Mouse (Mus musculus) liver, embryonic 11.5 days (tissue): ENCODE data around the gene Zbtb40. TPM values are rescaled to one million over a fixed set of nuclear protein-coding genes. Genes with fewer than 3 reads are reported as not detected.

Experiments
- ATAC-seq: fragments of 200-750 bp; cut with Nextera tagmentation; replicated peaks from 2 replicates; pipeline ENCODE4 v1.8.0; 2017; ENCODE audit warnings: moderate number of reproducible peaks, mild to moderate bottlenecking, moderate TSS enrichment, moderate library complexity; ENCODE audit not compliant: low FRiP score
- DNase-seq: peaks from one replicate; pipeline ENCODE4 v3.0.0-alpha.2; 2017; ENCODE audit warnings: low spot score
- H3K27ac ChIP-seq: fragments of 300-500 bp; sonication (generic); 2 replicates; pipeline ENCODE4 v1.5.1; 2014; ENCODE audit warnings: mild to moderate bottlenecking, low read depth, low read length, control low read depth
- H3K27me3 ChIP-seq: fragments of 300-500 bp; sonication (generic); replicated peaks from 2 replicates; pipeline ENCODE4 v1.6.1; 2014; ENCODE audit warnings: low read length, mixed read lengths; ENCODE audit not compliant: control insufficient read depth, insufficient read depth
- H3K36me3 ChIP-seq: fragments of 300-500 bp; sonication (generic); 2 replicates; pipeline ENCODE4 v1.6.1; 2014; ENCODE audit warnings: mild to moderate bottlenecking, low read length, moderate library complexity, mixed read lengths; ENCODE audit not compliant: control insufficient read depth, insufficient read depth
- H3K4me1 ChIP-seq: fragments of 300-500 bp; sonication (generic); replicated peaks from 2 replicates; pipeline ENCODE4 v1.6.1; 2014; ENCODE audit warnings: low read length, mixed read lengths; ENCODE audit not compliant: control insufficient read depth, insufficient read depth
- H3K4me2 ChIP-seq: fragments of 300-500 bp; sonication (generic); 2 replicates; pipeline ENCODE4 v1.6.1; 2014; ENCODE audit warnings: mild to moderate bottlenecking, control low read depth, moderate library complexity
- H3K4me3 ChIP-seq: fragments of 300-500 bp; sonication (generic); 2 replicates; pipeline ENCODE4 v1.5.1; 2014; ENCODE audit warnings: low read depth, low read length, control low read depth
- H3K9ac ChIP-seq: fragments of 300-500 bp; sonication (generic); 2 replicates; pipeline ENCODE4 v1.6.1; 2014; ENCODE audit warnings: low read depth, low read length, control low read depth
- H3K9me3 ChIP-seq: fragments of 300-500 bp; sonication (generic); 2 replicates; pipeline ENCODE4 v1.6.1; 2016; ENCODE audit warnings: low read length, inconsistent platforms, mixed read lengths; ENCODE audit not compliant: control insufficient read depth
- WGBS: fragments of 180-500 bp; shearing (Covaris S2); extraction: QIAGEN DNeasy Blood & Tissue Kit; methylation state at CpG from one replicate; pipeline ENCODE4 v1.1.7; 2014; 5-methylcytosine and 5-hydroxymethylcytosine counted together
- polyA plus RNA-seq: library from polyadenylated mRNA; unstranded; fragments of >200 nt; fragmentation: Nextera tagmentation; extraction: Ambion mirVana; gene quantifications from 2 replicates; pipeline ENCODE4 v1.2.1, GENCODE M21; 2014

Gene Zbtb40
- polyA plus RNA-seq, 1 experiment from 2014 or later = 5.7 TPM

DNA sequence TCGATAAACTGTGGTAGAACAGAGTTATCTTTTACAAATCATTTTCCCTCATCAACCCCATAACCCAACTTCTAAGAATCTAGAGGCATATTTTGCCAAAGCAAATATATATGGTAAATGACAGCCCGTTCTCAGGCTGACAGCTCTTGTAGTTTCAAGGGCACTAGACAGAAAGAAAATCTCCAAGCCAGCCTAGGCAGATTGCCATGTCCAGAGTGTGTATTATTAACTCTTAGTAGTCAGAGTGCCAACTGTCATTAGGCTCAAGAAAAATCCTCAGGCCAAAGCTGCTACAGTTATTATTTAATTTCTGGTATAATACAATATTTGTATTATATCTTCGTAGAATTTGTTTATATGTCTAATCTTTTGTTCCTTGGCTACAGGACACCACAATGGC, 46.8 kb downstream of the Zbtb40 start:
- Histone ChIP-seq H3K27me3 (no peaks in the 10 kb centered on the region), H3K9me3 (no peaks in the 10 kb centered on the region), H3K4me3 (no peak overlapping the region), H3K9ac (no peak overlapping the region), H3K4me2 (no peak overlapping the region), H3K27ac (no peak overlapping the region), H3K4me1 (no peaks in the 10 kb centered on the region), H3K36me3 (peaks cover 9% of the 10 kb centered on the region)
- 81% methylated on average over 3 of the region's 3 CpGs for WGBS
- DNase-seq (no peak), ATAC-seq (no peak)

DNA sequence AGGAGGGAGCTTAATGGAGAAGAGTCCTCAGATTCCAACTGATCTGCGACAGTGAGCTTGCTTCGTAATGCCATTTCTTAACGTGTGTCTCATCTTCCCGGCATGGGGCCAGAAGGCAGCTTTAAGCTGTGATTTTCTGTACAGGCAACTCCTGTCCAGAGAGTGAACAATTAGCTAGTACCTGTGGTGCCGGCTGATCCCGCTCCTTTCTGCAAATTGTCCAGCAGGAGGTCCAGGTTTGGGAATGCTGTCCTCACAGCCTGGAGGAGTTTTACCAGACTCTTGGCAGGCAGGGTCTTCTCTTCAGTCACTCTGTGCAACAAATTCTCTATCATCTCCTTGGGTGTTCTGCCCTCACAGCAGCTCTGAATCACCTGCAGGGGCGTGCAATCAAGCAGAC, 47.6 kb downstream of the Zbtb40 start:
- no peaks in the 10 kb centered on the region for H3K27me3 ChIP-seq
- no peaks in the 10 kb centered on the region for H3K4me1 ChIP-seq
- no peaks in the 10 kb centered on the region for H3K9me3 ChIP-seq
- H3K9ac ChIP-seq = no peak overlapping the region
- WGBS = 87% methylated on average over 7 of the region's 7 CpGs
- no peak for DNase-seq
- ATAC-seq = no peak
- no peak overlapping the region for H3K27ac ChIP-seq
- H3K4me2 ChIP-seq = no peak overlapping the region
- H3K4me3 ChIP-seq = no peak overlapping the region
- H3K36me3 ChIP-seq = peaks cover 12% of the 10 kb centered on the region

DNA sequence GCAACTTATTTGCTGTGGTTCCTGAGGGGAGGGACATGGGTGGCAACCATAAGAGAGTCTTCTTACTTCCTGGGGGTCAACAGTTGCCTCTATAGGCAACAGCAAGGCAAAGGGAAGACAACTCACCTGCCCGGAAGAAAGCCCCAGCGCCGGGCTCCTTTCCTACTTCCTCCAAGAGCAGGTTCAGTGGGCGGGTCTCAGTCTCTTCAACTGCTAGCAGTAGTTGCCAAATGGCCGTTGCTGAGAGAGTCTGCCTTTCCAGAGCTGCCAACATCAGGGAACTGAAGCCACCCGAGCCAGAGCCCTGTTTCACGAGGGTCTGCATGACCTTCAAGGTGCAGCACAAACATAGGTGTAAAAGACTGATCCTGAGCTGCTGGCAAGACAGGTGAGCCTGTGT, 50.2 kb downstream of the Zbtb40 start:
- no peak for ATAC-seq

GRCm38 (mm10) chr4:136997723-136998345, 50.8 kb downstream of the Zbtb40 start:
- Histone ChIP-seq H3K36me3 (peaks cover 16% of the 10 kb centered on the region), H3K27ac (no peak overlapping the region), H3K4me3 (no peak overlapping the region), H3K4me1 (no peaks in the 10 kb centered on the region), H3K4me2 (no peak overlapping the region), H3K9ac (no peak overlapping the region), H3K9me3 (no peaks in the 10 kb centered on the region), H3K27me3 (no peaks in the 10 kb centered on the region)
- ATAC-seq (no peak), DNase-seq (no peak)
- 94% methylated on average over 12 of the region's 12 CpGs for WGBS

More for the DNA sequence above, 50.2 kb downstream of the Zbtb40 start:
- Histone ChIP-seq H3K27me3 (no peaks in the 10 kb centered on the region), H3K36me3 (peaks cover 16% of the 10 kb centered on the region), H3K4me1 (no peaks in the 10 kb centered on the region), H3K9ac (no peak overlapping the region), H3K9me3 (no peaks in the 10 kb centered on the region), H3K4me3 (no peak overlapping the region), H3K4me2 (no peak overlapping the region), H3K27ac (no peak overlapping the region)
- WGBS = 82% methylated on average over 7 of the region's 7 CpGs
- DNase-seq = no peak

DNA sequence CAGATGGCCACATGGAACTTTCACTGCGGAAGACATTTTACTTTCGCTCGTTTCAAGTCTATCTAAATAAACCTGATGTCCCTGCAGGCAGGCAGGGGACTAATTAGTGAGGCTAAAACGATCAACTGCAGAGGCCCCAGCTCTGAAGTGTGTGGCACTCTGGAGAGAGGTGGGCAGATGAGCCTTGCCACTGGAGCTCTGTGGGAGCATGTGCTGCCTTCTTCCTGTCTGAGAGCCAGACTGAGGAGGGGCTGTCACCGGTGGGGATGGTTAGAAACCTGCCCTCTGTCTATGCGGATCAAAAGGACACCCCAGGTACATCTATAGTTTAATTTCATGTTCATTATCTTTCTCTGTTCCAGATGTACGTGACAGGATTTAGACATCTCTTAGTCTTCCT, 51.7 kb downstream of the Zbtb40 start:
- Histone ChIP-seq H3K27ac (no peak overlapping the region), H3K4me1 (no peaks in the 10 kb centered on the region), H3K4me2 (no peak overlapping the region), H3K36me3 (peaks cover 16% of the 10 kb centered on the region), H3K9me3 (no peaks in the 10 kb centered on the region), H3K9ac (no peak overlapping the region), H3K4me3 (no peak overlapping the region), H3K27me3 (no peaks in the 10 kb centered on the region)
- DNase-seq (no peak), ATAC-seq (no peak)
- WGBS = 84% methylated on average over 7 of the region's 7 CpGs

DNA sequence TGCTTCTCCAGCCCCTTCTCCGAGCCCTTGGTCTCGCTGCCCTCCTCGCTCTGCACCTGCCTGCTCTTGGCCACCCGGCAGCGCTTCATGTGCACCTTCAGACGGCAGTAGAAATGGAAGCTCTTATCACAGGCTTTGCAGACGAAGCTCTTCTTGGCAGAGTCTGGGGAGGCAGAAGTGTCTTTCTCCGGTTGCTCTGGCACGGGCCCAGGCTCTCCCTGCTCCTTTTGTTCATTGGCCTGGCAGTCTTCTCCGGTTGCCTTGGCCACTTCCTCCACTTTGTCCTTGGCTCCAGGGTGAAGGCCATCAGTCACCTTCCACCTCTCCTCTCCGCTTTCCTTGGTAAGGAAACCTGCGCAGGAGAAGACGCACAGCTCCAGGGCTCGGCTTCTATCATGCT, 53.2 kb downstream of the Zbtb40 start:
- no peak overlapping the region for H3K4me3 ChIP-seq
- H3K4me1 ChIP-seq = no peaks in the 10 kb centered on the region
- H3K27ac ChIP-seq = no peak overlapping the region
- DNase-seq (no peak), ATAC-seq (no peak)
- H3K9me3 ChIP-seq = no peaks in the 10 kb centered on the region
- no peak overlapping the region for H3K4me2 ChIP-seq
- peaks cover 10% of the 10 kb centered on the region; the same call in 1 of the 2 replicates for H3K36me3 ChIP-seq
- no peaks in the 10 kb centered on the region for H3K27me3 ChIP-seq
- no peak overlapping the region for H3K9ac ChIP-seq
- WGBS = 91% methylated on average over 14 of the region's 14 CpGs

GRCm38 (mm10) chr4:136981993-136982695, 66.5 kb downstream of the Zbtb40 start:
- Histone ChIP-seq H3K9ac (no peak overlapping the region), H3K36me3 (0 out of 2 replicates have a peak, but pooled peaks cover under 1% of the 10 kb centered on the region), H3K4me3 (no peak overlapping the region), H3K4me1 (no peaks in the 10 kb centered on the region), H3K4me2 (no peak overlapping the region), H3K27me3 (peaks cover under 1% of the 10 kb centered on the region; the same call in 1 of the 2 replicates), H3K27ac (no peak overlapping the region), H3K9me3 (no peaks in the 10 kb centered on the region)
- no peak for ATAC-seq
- WGBS = 60% methylated on average over 9 of the region's 9 CpGs
- DNase-seq = no peak

GRCm38 (mm10) chr4:136981347-136981746, 67.3 kb downstream of the Zbtb40 start:
- no peak overlapping the region for H3K4me3 ChIP-seq
- H3K4me1 ChIP-seq = no peaks in the 10 kb centered on the region
- ATAC-seq = no peak
- no peak overlapping the region for H3K27ac ChIP-seq
- H3K9ac ChIP-seq = no peak overlapping the region
- 30% methylated on average over 12 of the region's 12 CpGs for WGBS
- no peaks in the 10 kb centered on the region for H3K9me3 ChIP-seq
- no peak for DNase-seq
- no peaks in the 10 kb centered on the region for H3K36me3 ChIP-seq
- H3K4me2 ChIP-seq = no peak overlapping the region
- H3K27me3 ChIP-seq = peaks cover 3% of the 10 kb centered on the region; the same call in 1 of the 2 replicates

GRCm38 (mm10) chr4:136980921-136981320, 67.7 kb downstream of the Zbtb40 start:
- no peaks in the 10 kb centered on the region for H3K9me3 ChIP-seq
- no peak overlapping the region for H3K27ac ChIP-seq
- H3K9ac ChIP-seq = no peak overlapping the region
- 78% methylated on average over 4 of the region's 4 CpGs for WGBS
- ATAC-seq (no peak), DNase-seq (no peak)
- no peak overlapping the region for H3K4me2 ChIP-seq
- H3K4me3 ChIP-seq = no peak overlapping the region
- H3K4me1 ChIP-seq = no peaks in the 10 kb centered on the region
- H3K27me3 ChIP-seq = peaks cover 6% of the 10 kb centered on the region; the same call in 1 of the 2 replicates
- H3K36me3 ChIP-seq = no peaks in the 10 kb centered on the region
